Mouse (Mus musculus): ENCODE data around the gene Mast4.

GRCm38 (mm10) chr13:102914800-102915199 is 419.5 kb downstream of the Mast4 start:
- no peak for TF ChIP-seq CTCF (IDR thresholded peaks at IDR 0.05; ENCODE audit: control insufficient read depth, insufficient read depth, insufficient read length)
- no peak for TF ChIP-seq USF1 (IDR thresholded peaks at IDR 0.05; ENCODE audit: low read depth)
- no peak for TF ChIP-seq MYOG (IDR thresholded peaks at IDR 0.05; ENCODE audit: control insufficient read depth, extremely low read depth, insufficient read length)
- TF ChIP-seq MAX (IDR thresholded peaks at IDR 0.05): no peak
- TF ChIP-seq CEBPB (IDR thresholded peaks at IDR 0.05; ENCODE audit: low read depth): no peak
- no peak for TF ChIP-seq MYOD1 (IDR thresholded peaks at IDR 0.05; ENCODE audit: control insufficient read depth, insufficient read length, low read depth)

Data from C2C12 (cell line).